8 mouse cellular contexts compared by ENCODE assay signal in genomic region chr3:153723467-153724079, GRCm38 (mm10). TPM values are rescaled to one million over a fixed set of nuclear protein-coding genes. Genes with fewer than 3 reads are reported as not detected.
DNase-seq lines count a peak whose midpoint lies in the region; ATAC-seq and TF ChIP-seq lines count a peak whose summit lies in the region.

No protein-coding gene starts in this region.

- peak overlapping the region; percentile 79 for H3K4me3 ChIP-seq in kidney, postnatal 0 days (replicated peaks; ENCODE audit: low read depth, low read length)
- peak overlapping the region; percentile 78 for H3K4me3 ChIP-seq in forebrain, embryonic 10.5 days
- peak overlapping the region; percentile 78 for H3K4me3 ChIP-seq in intestine, embryonic 16.5 days (ENCODE audit: low read length)
- no peak overlapping the region for H3K4me3 ChIP-seq in midbrain, postnatal 0 days (ENCODE audit: low read depth, low read length)

- peak overlapping the region; percentile 71; the same call in 1 of the 2 replicates for H3K9ac ChIP-seq in kidney, postnatal 0 days (ENCODE audit: low read depth, low read length)
- H3K9ac ChIP-seq in intestine, embryonic 16.5 days (ENCODE audit: low read depth, low read length), result peak overlapping the region; percentile 79; the same call in 1 of the 2 replicates
- H3K9ac ChIP-seq in midbrain, postnatal 0 days (replicated peaks; ENCODE audit: low read length, poor library complexity, severe bottlenecking), result no peak overlapping the region

- H3K9me3 ChIP-seq in kidney, postnatal 0 days (replicated peaks; ENCODE audit: low read length), result no peaks in the 10 kb centered on the region
- H3K9me3 ChIP-seq in forebrain, embryonic 10.5 days, result no peaks in the 10 kb centered on the region
- H3K9me3 ChIP-seq in intestine, embryonic 16.5 days (ENCODE audit: control insufficient read depth, low read length), result no peaks in the 10 kb centered on the region
- H3K9me3 ChIP-seq in midbrain, postnatal 0 days (ENCODE audit: low read length), result no peaks in the 10 kb centered on the region

- peak overlapping the region; percentile 94 for H3K4me2 ChIP-seq in kidney, postnatal 0 days (ENCODE audit: low read length)
- H3K4me2 ChIP-seq in intestine, embryonic 16.5 days (ENCODE audit: low read depth, low read length), result peak overlapping the region; percentile 95
- H3K4me2 ChIP-seq in midbrain, postnatal 0 days (ENCODE audit: low read depth, low read length, poor library complexity, severe bottlenecking), result peak overlapping the region; percentile 80

- DNase-seq in kidney, postnatal 0 days (ENCODE audit: low spot score), result no peak
- no peak for DNase-seq in kidney, adult 8-10 months
- DNase-seq in forebrain, embryonic 10.5 days (ENCODE audit: extremely low spot score, low spot score), result no peak
- DNase-seq in midbrain, postnatal 0 days (ENCODE audit: low spot score), result no peak
- no peak for DNase-seq in cerebellum, postnatal 14 days
- DNase-seq in right cerebral cortex, postnatal 25 days, result no peak
- DNase-seq in frontal cortex, adult 2 months (ENCODE audit: extremely low spot score in 1 of 2, low spot score in 1 of 2), result no peak

- ATAC-seq in kidney, postnatal 0 days (replicated peaks; ENCODE audit: low FRiP score, low read depth), result no peak
- ATAC-seq in intestine, embryonic 16.5 days, result no peak
- ATAC-seq in midbrain, postnatal 0 days (ENCODE audit: low FRiP score), result no peak

- no peak overlapping the region for H3K27ac ChIP-seq in kidney, postnatal 0 days
- peak overlapping the region; percentile 94; the same call in 1 of the 2 replicates for H3K27ac ChIP-seq in forebrain, embryonic 10.5 days
- H3K27ac ChIP-seq in intestine, embryonic 16.5 days (ENCODE audit: low read length), result no peak overlapping the region
- H3K27ac ChIP-seq in midbrain, postnatal 0 days (ENCODE audit: low read depth, low read length), result no peak overlapping the region

- no peaks in the 10 kb centered on the region for H3K27me3 ChIP-seq in kidney, postnatal 0 days (ENCODE audit: insufficient read depth, low read length)
- peaks cover 12% of the 10 kb centered on the region for H3K27me3 ChIP-seq in forebrain, embryonic 10.5 days (ENCODE audit: poor library complexity, severe bottlenecking)
- no peaks in the 10 kb centered on the region for H3K27me3 ChIP-seq in intestine, embryonic 16.5 days (replicated peaks; ENCODE audit: control insufficient read depth, insufficient read depth, low read length)
- no peaks in the 10 kb centered on the region for H3K27me3 ChIP-seq in midbrain, postnatal 0 days (ENCODE audit: insufficient read depth, low read length)

- no peaks in the 10 kb centered on the region for H3K36me3 ChIP-seq in kidney, postnatal 0 days (ENCODE audit: insufficient read depth, low read length)
- no peaks in the 10 kb centered on the region for H3K36me3 ChIP-seq in forebrain, embryonic 10.5 days (replicated peaks)
- no peaks in the 10 kb centered on the region for H3K36me3 ChIP-seq in intestine, embryonic 16.5 days (ENCODE audit: control insufficient read depth, insufficient read depth, low read length)
- no peaks in the 10 kb centered on the region for H3K36me3 ChIP-seq in midbrain, postnatal 0 days (ENCODE audit: insufficient read depth, low read length)

- TF ChIP-seq CTCF in kidney, postnatal 0 days (IDR thresholded peaks at IDR 0.05; ENCODE audit: low read depth), result no peak
- TF ChIP-seq CTCF in midbrain, postnatal 0 days (IDR thresholded peaks at IDR 0.05), result no peak

- H3K4me1 ChIP-seq in kidney, postnatal 0 days (replicated peaks; ENCODE audit: insufficient read depth, low read length), result peaks cover 21% of the 10 kb centered on the region; the same call in 1 of the 2 replicates
- peaks cover 53% of the 10 kb centered on the region for H3K4me1 ChIP-seq in forebrain, embryonic 10.5 days
- peaks cover 22% of the 10 kb centered on the region for H3K4me1 ChIP-seq in intestine, embryonic 16.5 days (ENCODE audit: control insufficient read depth, insufficient read depth, low read length)
- H3K4me1 ChIP-seq in midbrain, postnatal 0 days (ENCODE audit: insufficient read depth, low read length), result peaks cover 8% of the 10 kb centered on the region; the same call in 1 of the 2 replicates

- 57% methylated on average over 9 of the region's 9 CpGs for WGBS in kidney, postnatal 0 days
- 86% methylated on average over 9 of the region's 9 CpGs for WGBS in forebrain, embryonic 10.5 days
- WGBS in intestine, embryonic 16.5 days, result 72% methylated on average over 9 of the region's 9 CpGs
- WGBS in midbrain, postnatal 0 days, result 82% methylated on average over 9 of the region's 9 CpGs

RNA-seq across cellular contexts. Expression of gene St6galnac3, which starts 1.4 kb away (rescaled TPM):
- 34.2 and 34.4 TPM in 2 replicates for polyA plus RNA-seq in kidney, postnatal 0 days (2015; fragmentation: Nextera tagmentation; extraction: Ambion mirVana)
- polyA plus RNA-seq in forebrain, embryonic 10.5 days (2016; fragmentation: Nextera tagmentation; extraction: Ambion mirVana), result 40.0 and 40.5 TPM in 2 replicates
- 26.9 and 31.0 TPM in 2 replicates for polyA plus RNA-seq in intestine, embryonic 16.5 days (2015; fragmentation: Nextera tagmentation; extraction: Ambion mirVana)
- 6.9 and 18.1 TPM in 2 replicates for total RNA-seq in midbrain, postnatal 0 days (2014; rRNA removed)
- polyA plus RNA-seq in midbrain, postnatal 0 days (2015; fragmentation: Nextera tagmentation; extraction: Ambion mirVana), result 11.1 and 11.9 TPM in 2 replicates
- polyA plus RNA-seq in frontal cortex, adult 2 months (2012; rRNA removed), result 13.5 and 14.5 TPM in 2 replicates
